Mouse (Mus musculus) cerebral cortex, adult 2 months (tissue): Measurements from ENCODE around the gene Sprr2a1.

ENCODE experiments used
- WGBS: fragments of 180-500 bp; shearing (Covaris S2); methylation state at CpG from one replicate; pipeline ENCODE4 v1.1.7; 2018; 5-methylcytosine and 5-hydroxymethylcytosine counted together

The Sprr2a1 gene

DNA sequence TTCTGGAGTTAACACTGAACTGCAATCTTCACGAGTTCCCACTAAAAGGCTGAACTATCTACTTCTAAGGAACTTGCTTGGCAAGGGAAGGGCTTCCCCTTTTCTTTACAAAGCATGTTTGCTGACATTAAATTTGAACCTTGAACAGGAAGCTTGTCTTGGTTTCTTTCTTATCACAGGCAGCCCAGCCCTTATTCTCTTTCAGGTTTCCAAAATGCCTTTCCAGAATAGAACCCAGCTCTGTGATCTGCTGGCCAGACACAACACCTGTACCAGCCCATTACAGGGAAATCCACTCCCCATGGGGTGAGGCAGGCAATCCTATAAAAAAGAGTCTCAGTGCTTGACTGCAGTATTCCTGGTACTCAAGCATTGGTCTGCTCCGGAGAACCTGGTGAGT lies at the start of gene Sprr2a1, which contains the start of gene Sprr2a2:
Sprr2a1 (plus strand) TSS at position 231 of the 400 bp plus-strand sequence.
Sprr2a2 (plus strand) TSS at position 352 of the 400 bp plus-strand sequence.
- no CpG with 5 or more reads among the region's 2 CpGs for WGBS

DNA sequence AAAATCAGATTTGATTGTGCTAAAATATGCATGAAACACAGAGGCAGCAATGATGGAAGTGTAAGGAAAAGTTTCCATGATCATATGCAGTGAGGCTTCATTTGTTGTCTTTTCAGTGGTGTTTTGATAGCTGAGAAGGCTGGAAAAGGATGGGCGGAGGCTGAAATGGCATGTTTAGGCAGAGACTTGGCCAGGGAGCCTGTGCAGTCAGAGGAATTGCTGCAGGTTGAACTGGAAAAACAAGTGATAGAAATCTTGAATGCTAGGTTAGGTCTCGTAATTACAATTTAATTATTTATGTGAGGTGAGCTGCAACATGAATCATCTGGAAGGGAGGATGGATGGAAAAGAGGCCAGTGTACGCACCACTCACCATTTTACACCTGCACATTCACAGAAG lies 45.8 kb upstream of the Sprr2a1 start:
- 82% methylated on average over 3 of the region's 3 CpGs for WGBS

DNA sequence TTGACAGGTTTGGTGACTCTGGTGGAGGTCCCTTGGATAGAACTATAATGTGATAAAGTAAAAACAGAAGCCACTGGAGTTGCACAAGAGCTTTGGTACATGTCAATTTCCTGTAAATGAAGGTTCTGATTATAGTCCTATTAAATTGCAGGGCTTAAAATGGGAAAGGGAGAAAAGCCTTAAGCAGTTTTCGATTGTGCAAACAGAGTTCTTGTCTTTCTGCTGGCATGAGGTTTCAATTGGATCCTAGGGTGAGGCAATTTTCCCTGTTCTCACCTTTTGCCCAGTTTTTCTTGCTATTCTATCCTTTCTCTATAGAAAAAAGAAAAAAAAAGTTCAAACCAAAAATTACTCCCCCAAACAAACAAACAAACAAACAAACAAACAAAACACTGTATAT lies 38.7 kb upstream of the Sprr2a1 start:
- 75% methylated on average over 1 of the region's 1 CpGs for WGBS

DNA sequence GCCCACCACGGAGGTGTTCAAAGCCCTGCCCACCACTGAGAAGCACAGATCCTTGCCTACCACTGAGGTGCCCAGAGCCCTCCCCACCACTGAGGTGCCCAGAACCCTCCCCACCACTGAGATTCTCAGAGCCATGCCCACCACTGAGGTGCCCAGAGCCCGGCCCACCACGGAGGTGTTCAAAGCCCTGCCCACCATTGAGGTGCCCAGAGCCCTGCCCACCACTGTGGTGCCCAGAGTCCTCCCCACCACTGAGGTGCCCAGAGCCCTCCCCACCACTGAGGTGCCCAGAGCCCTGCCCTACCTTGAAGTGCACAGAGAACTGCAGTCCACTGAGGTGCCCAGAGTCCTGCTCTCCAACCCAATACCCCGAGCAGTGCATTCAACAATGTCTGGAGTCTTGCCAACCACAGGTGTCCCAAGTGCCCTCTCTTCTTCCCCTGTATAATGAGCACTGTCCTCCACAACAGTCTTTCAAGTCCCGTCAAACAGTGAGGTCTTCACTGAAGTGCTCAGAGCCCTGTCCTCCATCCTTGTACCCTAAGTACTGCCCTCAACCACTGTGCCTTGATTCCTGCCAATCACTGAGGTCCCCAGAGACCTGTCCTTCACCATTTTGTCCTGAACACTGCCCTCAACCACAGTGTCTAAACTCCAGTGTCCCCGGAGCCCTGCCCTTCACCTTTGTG lies 19.9 kb upstream of the Sprr2a1 start:
- WGBS = 87% methylated on average over 6 of the region's 6 CpGs

- WGBS = no CpG with 5 or more reads among the region's 16 CpGs
Measured at GRCm38 (mm10) chr3:92211133-92211925, 4.3 kb upstream of the Sprr2a1 start.

GRCm38 (mm10) chr3:92212059-92212458 lies 3.5 kb upstream of the Sprr2a1 start:
- WGBS = no CpG with 5 or more reads among the region's 1 CpGs

DNA sequence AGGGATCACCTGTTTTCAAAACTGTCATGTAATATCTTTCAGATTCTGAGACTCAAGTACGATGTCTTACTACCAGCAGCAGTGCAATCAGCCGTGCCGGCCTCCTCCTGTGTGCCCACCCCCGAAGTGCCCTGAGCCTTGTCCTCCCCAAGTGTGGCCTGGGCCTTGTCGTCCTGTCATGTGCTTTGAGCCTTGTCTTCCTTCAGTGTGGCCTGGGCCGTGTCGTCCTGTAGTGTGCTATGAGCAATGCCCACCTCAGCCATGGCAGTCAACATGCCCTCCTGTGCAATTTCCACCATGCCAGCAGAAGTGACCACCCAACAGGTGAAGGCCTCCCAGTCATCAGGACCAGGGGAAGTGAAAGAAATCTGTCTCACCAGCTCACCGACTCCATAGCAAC lies 3.4 kb downstream of the Sprr2a1 start:
- no CpG with 5 or more reads among the region's 8 CpGs for WGBS

DNA sequence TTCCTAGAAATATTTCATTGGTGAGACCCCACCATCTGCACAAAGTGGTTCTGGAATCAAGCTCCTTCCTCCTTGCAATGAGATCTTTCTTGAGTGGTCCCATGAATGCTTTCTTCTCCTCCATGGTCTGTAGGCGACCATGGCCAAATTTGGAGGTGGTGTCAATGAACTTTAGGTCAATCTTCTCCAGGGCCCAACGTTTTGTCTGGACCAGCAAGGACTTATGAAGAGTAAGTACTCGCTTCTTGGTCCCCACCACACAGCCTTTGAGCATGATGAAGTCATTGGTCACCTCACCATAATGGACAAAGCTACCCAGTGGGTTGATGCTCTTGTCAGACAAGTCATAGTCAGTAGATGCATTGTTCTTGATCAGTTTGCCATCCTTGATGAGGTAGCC lies 11.8 kb downstream of the Sprr2a1 start:
- 72% methylated on average over 3 of the region's 3 CpGs for WGBS

DNA sequence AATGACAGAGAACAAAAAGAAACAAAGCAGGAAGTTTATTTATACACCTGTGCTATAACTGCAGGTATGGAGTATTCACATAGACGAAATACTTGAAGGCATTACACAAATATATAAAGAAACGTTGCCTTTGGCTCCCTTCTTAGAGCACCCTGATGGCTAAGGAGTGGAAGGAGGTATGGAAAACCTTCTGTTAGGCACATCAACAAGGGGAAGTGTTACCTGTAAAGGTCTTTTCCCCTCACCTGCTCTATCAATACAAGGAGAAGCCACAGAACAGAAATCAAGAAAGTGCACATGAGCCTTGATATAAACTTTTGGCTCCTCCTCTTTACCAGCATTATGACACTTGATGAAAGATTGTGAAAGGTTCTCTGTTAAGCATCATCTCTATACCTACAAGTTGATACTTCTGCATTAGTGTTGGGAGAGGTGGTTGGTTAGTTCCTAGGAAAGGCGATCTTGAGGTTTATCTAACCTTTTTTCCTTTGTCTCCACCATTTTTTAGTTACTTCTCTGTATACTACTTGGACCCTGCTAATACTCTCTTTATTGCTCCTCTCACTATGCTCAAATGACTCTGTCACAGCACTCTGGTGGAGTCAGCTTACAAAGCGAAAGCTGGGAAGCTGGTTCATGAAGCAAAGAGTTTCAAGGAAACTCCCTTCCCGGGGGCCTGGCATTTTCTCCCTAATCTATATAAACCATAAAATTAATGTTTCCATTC lies 21.0 kb downstream of the Sprr2a1 start:
- WGBS = no CpG with 5 or more reads among the region's 5 CpGs

- no CpG with 5 or more reads among the region's 1 CpGs for WGBS
Measured at GRCm38 (mm10) chr3:92239197-92239596, 23.6 kb downstream of the Sprr2a1 start.

- no CpG with 5 or more reads among the region's 10 CpGs for WGBS
Measured at GRCm38 (mm10) chr3:92246245-92246644, 30.6 kb downstream of the Sprr2a1 start.

- WGBS = 92% methylated on average over 1 of the region's 2 CpGs
Measured at GRCm38 (mm10) chr3:92250450-92250849, 34.9 kb downstream of the Sprr2a1 start.

DNA sequence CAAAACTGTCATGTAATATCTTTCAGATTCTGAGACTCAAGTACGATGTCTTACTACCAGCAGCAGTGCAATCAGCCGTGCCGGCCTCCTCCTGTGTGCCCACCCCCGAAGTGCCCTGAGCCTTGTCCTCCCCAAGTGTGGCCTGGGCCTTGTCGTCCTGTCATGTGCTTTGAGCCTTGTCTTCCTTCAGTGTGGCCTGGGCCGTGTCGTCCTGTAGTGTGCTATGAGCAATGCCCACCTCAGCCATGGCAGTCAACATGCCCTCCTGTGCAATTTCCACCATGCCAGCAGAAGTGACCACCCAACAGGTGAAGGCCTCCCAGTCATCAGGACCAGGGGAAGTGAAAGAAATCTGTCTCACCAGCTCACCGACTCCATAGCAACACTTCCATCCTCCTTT lies 38.3 kb downstream of the Sprr2a1 start:
- no CpG with 5 or more reads among the region's 8 CpGs for WGBS

- no CpG with 5 or more reads among the region's 2 CpGs for WGBS
Measured at GRCm38 (mm10) chr3:92263462-92263861, 47.9 kb downstream of the Sprr2a1 start.
